9 mouse cellular contexts compared by ENCODE assay signal in the genomic region with DNA sequence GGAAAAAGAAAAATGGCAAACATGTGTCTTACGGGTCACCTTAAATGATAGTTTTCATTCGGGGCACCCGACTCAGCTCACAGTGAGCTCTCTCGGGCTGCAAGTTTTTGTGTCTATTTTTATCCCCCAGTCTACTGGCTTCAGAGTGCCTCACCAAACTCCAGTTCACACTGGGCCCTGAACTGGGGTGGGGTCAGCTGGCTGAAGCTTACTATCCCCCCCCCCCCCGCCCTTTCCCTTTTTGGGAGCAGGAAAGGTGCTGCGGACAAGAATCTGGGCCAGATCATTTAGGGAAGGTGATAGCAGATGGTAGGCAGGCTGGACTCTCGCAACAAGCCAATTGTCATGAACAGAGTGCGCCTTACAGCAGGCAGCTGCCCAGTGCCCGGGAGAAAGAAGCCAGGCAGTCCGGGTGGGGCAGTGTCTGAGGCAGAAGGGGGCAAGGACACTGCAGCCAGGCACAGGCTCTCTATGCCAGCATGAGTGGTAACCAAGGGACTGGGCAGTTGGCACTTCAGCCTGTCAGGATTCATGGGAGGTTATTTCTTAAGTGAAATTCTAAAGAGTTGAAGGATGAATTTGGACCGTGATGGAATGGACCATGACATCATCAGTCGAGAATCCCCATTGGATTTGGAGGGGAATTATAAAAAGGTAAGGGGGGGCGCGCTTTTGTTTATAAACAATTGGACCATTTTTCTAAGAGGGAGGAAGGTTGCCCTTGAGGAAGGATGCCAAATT.
A peak's percentile ranks its signal among the peaks of the same experiment; 100 is the strongest.
DNase-seq lines count a peak whose midpoint lies in the region; ATAC-seq and TF ChIP-seq lines count a peak whose summit lies in the region.
"Had no signal": no experiment of that assay in that cellular context is flagged by ENCODE, and none has a peak within 500 bp of the region (broad histone marks: within the 10 kb centered on the region; RNA-seq: fewer than 3 reads in every experiment).

No protein-coding gene starts in this region.

- H3K4me1 ChIP-seq in cerebellum, adult 2 months (ENCODE audit: control insufficient read depth, insufficient read depth, low read length): peaks cover 34% of the 10 kb centered on the region
- H3K4me1 ChIP-seq in hindbrain, embryonic 16.5 days (ENCODE audit: control insufficient read depth, insufficient read depth, low read depth, low read length): peaks cover 35% of the 10 kb centered on the region
- peaks cover 62% of the 10 kb centered on the region for H3K4me1 ChIP-seq in midbrain, embryonic 14.5 days (ENCODE audit: control insufficient read depth, insufficient read depth, low read length)
- H3K4me1 ChIP-seq in liver, postnatal 0 days (ENCODE audit: insufficient read depth): no peaks in the 10 kb centered on the region

- 0 out of 2 replicates have a peak, but pooled peaks have one; percentile 16 for TF ChIP-seq POLR2A in cerebellum, adult 2 months (IDR thresholded peaks at IDR 0.05; ENCODE audit: borderline replicate concordance, insufficient read depth, low read length)

- H3K9me3 ChIP-seq in hindbrain, embryonic 16.5 days (ENCODE audit: control insufficient read depth, low read length): no peaks in the 10 kb centered on the region
- H3K9me3 ChIP-seq in midbrain, embryonic 14.5 days (ENCODE audit: control insufficient read depth, low read length): no peaks in the 10 kb centered on the region
- no peaks in the 10 kb centered on the region for H3K9me3 ChIP-seq in liver, postnatal 0 days (ENCODE audit: low read length)
- H3K9me3 ChIP-seq: liver, embryonic 13.5 days had no signal

- intact Hi-C loops in gastrocnemius, postnatal 14 days (cut with DNase I; ENCODE audit: low total_unique reads): no loop called here

- no peaks in the 10 kb centered on the region for H3K36me3 ChIP-seq in hindbrain, embryonic 16.5 days (ENCODE audit: control insufficient read depth, insufficient read depth, low read length)
- H3K36me3 ChIP-seq in midbrain, embryonic 14.5 days (ENCODE audit: control insufficient read depth, insufficient read depth, low read length): no peaks in the 10 kb centered on the region
- H3K36me3 ChIP-seq in liver, postnatal 0 days (replicated peaks; ENCODE audit: insufficient read depth, low read length): no peaks in the 10 kb centered on the region
- H3K36me3 ChIP-seq: liver, embryonic 13.5 days had no signal

- peak overlapping the region; percentile 54 for H3K4me3 ChIP-seq in cerebellum, adult 2 months (replicated peaks; ENCODE audit: insufficient read depth, low read depth, low read length)
- no peak overlapping the region for H3K4me3 ChIP-seq in hindbrain, embryonic 16.5 days (ENCODE audit: low read length)
- no peak overlapping the region for H3K4me3 ChIP-seq in midbrain, embryonic 14.5 days (replicated peaks; ENCODE audit: low read depth, low read length)
- H3K4me3 ChIP-seq in liver, postnatal 0 days (ENCODE audit: low read depth, low read length): no peak overlapping the region
- H3K4me3 ChIP-seq: liver, embryonic 13.5 days had no signal

- no peak for TF ChIP-seq EP300 in liver, postnatal 0 days (IDR thresholded peaks at IDR 0.05; ENCODE audit: low read depth)

- peak overlapping the region; percentile 96 for H3K27ac ChIP-seq in cerebellum, adult 2 months (ENCODE audit: insufficient read depth, low read length)
- H3K27ac ChIP-seq in hindbrain, embryonic 16.5 days (ENCODE audit: low read depth, low read length): peak overlapping the region; percentile 79
- peak overlapping the region; percentile 82 for H3K27ac ChIP-seq in midbrain, embryonic 14.5 days (replicated peaks; ENCODE audit: low read depth, low read length)
- H3K27ac ChIP-seq in liver, postnatal 0 days (ENCODE audit: low read depth): no peak overlapping the region
- H3K27ac ChIP-seq: liver, embryonic 13.5 days had no signal

- no peaks in the 10 kb centered on the region for H3K27me3 ChIP-seq in cerebellum, adult 2 months (ENCODE audit: control insufficient read depth, insufficient read depth, low read length)
- H3K27me3 ChIP-seq in hindbrain, embryonic 16.5 days (replicated peaks; ENCODE audit: control insufficient read depth, insufficient read depth, low read length): no peaks in the 10 kb centered on the region
- H3K27me3 ChIP-seq in midbrain, embryonic 14.5 days (ENCODE audit: control insufficient read depth, insufficient read depth, low read length): no peaks in the 10 kb centered on the region
- no peaks in the 10 kb centered on the region for H3K27me3 ChIP-seq in liver, postnatal 0 days (ENCODE audit: insufficient read depth, low read length)
- H3K27me3 ChIP-seq: liver, embryonic 13.5 days had no signal

- WGBS in cerebellum, adult 2 months: 1% methylated on average over 14 of the region's 14 CpGs
- WGBS in hindbrain, embryonic 16.5 days: 29% methylated on average over 13 of the region's 14 CpGs
- WGBS in midbrain, embryonic 14.5 days: 19% methylated on average over 14 of the region's 14 CpGs
- 68% methylated on average over 14 of the region's 14 CpGs for WGBS in liver, postnatal 0 days (ENCODE audit: insufficient replicate concordance)

- peak overlapping the region; percentile 39 for H3K4me2 ChIP-seq in hindbrain, embryonic 16.5 days (ENCODE audit: low read length)
- peak overlapping the region; percentile 31 for H3K4me2 ChIP-seq in midbrain, embryonic 14.5 days (ENCODE audit: low read length)
- H3K4me2 ChIP-seq in liver, postnatal 0 days (ENCODE audit: low read depth, low read length): no peak overlapping the region
- H3K4me2 ChIP-seq: liver, embryonic 13.5 days had no signal

- peak; percentile 88 for ATAC-seq in hindbrain, embryonic 16.5 days
- peak; percentile 69 for ATAC-seq in midbrain, embryonic 14.5 days (ENCODE audit: low FRiP score, low TSS enrichment)
- no peak for ATAC-seq in liver, postnatal 0 days

- no peak for TF ChIP-seq CTCF in cerebellum, adult 2 months (IDR thresholded peaks at IDR 0.05; ENCODE audit: borderline replicate concordance, insufficient read depth, low read depth, low read length)
- no peak for TF ChIP-seq CTCF in liver, postnatal 0 days (IDR thresholded peaks at IDR 0.05; ENCODE audit: low read depth)

- no peak overlapping the region for H3K9ac ChIP-seq in hindbrain, embryonic 16.5 days (ENCODE audit: low read depth, low read length)
- H3K9ac ChIP-seq in midbrain, embryonic 14.5 days (replicated peaks; ENCODE audit: low read length): peak overlapping the region; percentile 6; the same call in 1 of the 2 replicates
- H3K9ac ChIP-seq in liver, postnatal 0 days (replicated peaks): no peak overlapping the region
- H3K9ac ChIP-seq: liver, embryonic 13.5 days had no signal

- peak; percentile 73 for DNase-seq in adrenal gland, postnatal 14 days
- DNase-seq in cerebellum, adult 2 months: peak; percentile 86 to 95
- peak; percentile 67 for DNase-seq in gastrocnemius, postnatal 14 days
- no peak for DNase-seq in midbrain, embryonic 14.5 days
- DNase-seq in right cerebral cortex, postnatal 25 days: no peak
- DNase-seq in liver: no peak
- no peak for DNase-seq in liver, postnatal 0 days
- DNase-seq: liver, embryonic 13.5 days had no signal

Comparison
In these comparisons a context has a peak if more than half of its experiments do, and no peak if none do; other contexts are left out.
1. DNase-seq: peak in adrenal gland, postnatal 14 days (single experiment), cerebellum, adult 2 months (2 of 2) and gastrocnemius, postnatal 14 days (single experiment); none in midbrain, embryonic 14.5 days (single experiment), right cerebral cortex, postnatal 25 days (single experiment), liver (single experiment) and liver, postnatal 0 days (single experiment).